Mouse (Mus musculus) CH12.LX (cell line): ENCODE measurements around the gene Trpv3.

Source experiments
- MEF2A ChIP-seq: IDR thresholded peaks from 2 replicates; pipeline ENCODE4 v1.6.1; 2014; ENCODE audit warnings: low read depth, mild to moderate bottlenecking, inconsistent platforms, low read length, improper control_type of control experiment, borderline replicate concordance
- POLR2A ChIP-seq: IDR thresholded peaks from 2 replicates; pipeline ENCODE4 v1.6.1; 2011; ENCODE audit warnings: low read depth, mild to moderate bottlenecking, improper control_type of control experiment, low read length

DNA sequence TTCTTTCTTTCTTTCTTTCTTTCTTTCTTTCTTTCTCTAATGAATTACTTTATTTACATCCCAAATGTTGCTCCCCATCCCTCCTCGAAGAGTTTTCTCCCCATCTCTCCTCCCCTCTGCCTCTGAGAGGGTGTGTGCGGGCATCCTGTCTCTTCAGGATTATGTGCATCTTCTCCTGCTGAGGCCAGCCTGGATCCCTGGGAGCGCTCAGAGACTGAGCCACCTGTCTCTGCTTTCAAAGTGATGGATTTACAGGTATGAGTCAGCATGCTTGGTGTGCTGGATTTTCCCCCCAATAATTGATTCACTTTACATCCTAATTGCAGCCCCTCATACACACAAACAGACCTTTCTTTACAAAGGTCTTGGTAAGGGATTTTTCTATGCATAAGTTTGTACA, 48.8 kb downstream of the Trpv3 start:
- TF ChIP-seq POLR2A (no peak), MEF2A (no peak)
